Mouse (Mus musculus) stomach, embryonic 16.5 days (tissue): ENCODE data around the gene Ankrd33. TPM values are rescaled to one million over a fixed set of nuclear protein-coding genes. Genes with fewer than 3 reads are reported as not detected.

Source experiments
- ATAC-seq: fragments of 200-750 bp; cut with Nextera tagmentation; 2 replicates; pipeline ENCODE4 v1.8.0; 2017; ENCODE audit warnings: moderate number of reproducible peaks, moderate TSS enrichment; ENCODE audit not compliant: insufficient read depth, low FRiP score
- H3K27ac ChIP-seq: fragments of 300-500 bp; sonication (generic); 2 replicates; pipeline ENCODE4 v1.5.1; 2014; ENCODE audit warnings: low read length
- H3K27me3 ChIP-seq: fragments of 300-500 bp; sonication (generic); 2 replicates; pipeline ENCODE4 v1.6.1; 2014; ENCODE audit warnings: low read length, control low read depth, mixed read lengths; ENCODE audit not compliant: control insufficient read depth, insufficient read depth
- H3K36me3 ChIP-seq: fragments of 300-500 bp; sonication (generic); 2 replicates; pipeline ENCODE4 v1.6.1; 2014; ENCODE audit warnings: low read length; ENCODE audit not compliant: control insufficient read depth, insufficient read depth
- H3K4me1 ChIP-seq: fragments of 300-500 bp; sonication (generic); 2 replicates; pipeline ENCODE4 v1.6.1; 2014; ENCODE audit warnings: low read length, control low read depth, mixed read lengths; ENCODE audit not compliant: control insufficient read depth, insufficient read depth
- H3K4me2 ChIP-seq: fragments of 300-500 bp; sonication (generic); 2 replicates; pipeline ENCODE4 v1.6.1; 2014; ENCODE audit warnings: low read depth, low read length, mixed read lengths
- H3K4me3 ChIP-seq: fragments of 300-500 bp; sonication (generic); replicated peaks from 2 replicates; pipeline ENCODE4 v1.5.1; 2014; ENCODE audit warnings: mild to moderate bottlenecking, low read length
- H3K9ac ChIP-seq: fragments of 300-500 bp; sonication (generic); 2 replicates; pipeline ENCODE4 v1.6.1; 2014; ENCODE audit warnings: low read length
- H3K9me3 ChIP-seq: fragments of 300-500 bp; sonication (generic); replicated peaks from 2 replicates; pipeline ENCODE4 v1.6.1; 2016; ENCODE audit warnings: low read length, control low read depth; ENCODE audit not compliant: control insufficient read depth
- WGBS: fragments of 180-500 bp; shearing (Covaris S2); extraction: QIAGEN DNeasy Blood & Tissue Kit; methylation state at CpG from one replicate; pipeline ENCODE4 v1.1.7; 2014; 5-methylcytosine and 5-hydroxymethylcytosine counted together
- polyA plus RNA-seq: library from polyadenylated mRNA; unstranded; fragments of >200 nt; fragmentation: Nextera tagmentation; extraction: Ambion mirVana; gene quantifications from 2 replicates; pipeline ENCODE4 v1.2.1, GENCODE M21; 2015

The Ankrd33 gene
- polyA plus RNA-seq, 1 experiment from 2014 or later, result not detected

DNA sequence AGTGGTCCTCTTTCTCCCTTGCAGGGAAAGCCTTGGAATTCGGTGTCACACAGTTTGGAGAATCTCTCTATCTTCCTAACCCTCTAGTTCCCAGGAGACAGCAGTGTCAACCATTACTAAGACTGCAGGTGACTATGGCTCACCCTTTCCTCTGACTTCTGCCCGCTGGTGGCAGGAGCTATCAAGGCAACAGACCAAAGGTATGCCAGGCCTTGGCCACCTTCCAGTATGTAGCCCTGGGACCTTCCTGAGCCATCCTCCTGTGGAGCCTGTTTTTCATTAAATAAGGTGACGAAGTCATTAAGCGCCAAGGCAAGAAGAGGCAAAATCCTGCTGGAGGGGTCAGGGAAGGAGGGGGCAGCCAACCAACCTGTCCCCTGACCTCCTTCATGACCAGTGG, 40.4 kb upstream of the Ankrd33 start:
- WGBS, result 83% methylated on average over 4 of the region's 4 CpGs
- H3K9me3 ChIP-seq, result no peaks in the 10 kb centered on the region
- H3K36me3 ChIP-seq, result no peaks in the 10 kb centered on the region
- H3K4me2 ChIP-seq, result no peak overlapping the region
- no peak for ATAC-seq
- no peak overlapping the region for H3K9ac ChIP-seq
- no peak overlapping the region for H3K4me3 ChIP-seq
- H3K4me1 ChIP-seq, result peaks cover 45% of the 10 kb centered on the region
- no peak overlapping the region for H3K27ac ChIP-seq
- no peaks in the 10 kb centered on the region for H3K27me3 ChIP-seq

- peaks cover 40% of the 10 kb centered on the region for H3K4me1 ChIP-seq
- H3K9ac ChIP-seq, result no peak overlapping the region
- no peak overlapping the region for H3K4me3 ChIP-seq
- no peaks in the 10 kb centered on the region for H3K9me3 ChIP-seq
- 64% methylated on average over 5 of the region's 5 CpGs for WGBS
- ATAC-seq, result no peak
- H3K4me2 ChIP-seq, result peak overlapping the region; percentile 89; the same call in 1 of the 2 replicates
- H3K36me3 ChIP-seq, result no peaks in the 10 kb centered on the region
- no peaks in the 10 kb centered on the region for H3K27me3 ChIP-seq
- no peak overlapping the region for H3K27ac ChIP-seq
Measured at GRCm38 (mm10) chr15:101075656-101076055, 39.9 kb upstream of the Ankrd33 start.

DNA sequence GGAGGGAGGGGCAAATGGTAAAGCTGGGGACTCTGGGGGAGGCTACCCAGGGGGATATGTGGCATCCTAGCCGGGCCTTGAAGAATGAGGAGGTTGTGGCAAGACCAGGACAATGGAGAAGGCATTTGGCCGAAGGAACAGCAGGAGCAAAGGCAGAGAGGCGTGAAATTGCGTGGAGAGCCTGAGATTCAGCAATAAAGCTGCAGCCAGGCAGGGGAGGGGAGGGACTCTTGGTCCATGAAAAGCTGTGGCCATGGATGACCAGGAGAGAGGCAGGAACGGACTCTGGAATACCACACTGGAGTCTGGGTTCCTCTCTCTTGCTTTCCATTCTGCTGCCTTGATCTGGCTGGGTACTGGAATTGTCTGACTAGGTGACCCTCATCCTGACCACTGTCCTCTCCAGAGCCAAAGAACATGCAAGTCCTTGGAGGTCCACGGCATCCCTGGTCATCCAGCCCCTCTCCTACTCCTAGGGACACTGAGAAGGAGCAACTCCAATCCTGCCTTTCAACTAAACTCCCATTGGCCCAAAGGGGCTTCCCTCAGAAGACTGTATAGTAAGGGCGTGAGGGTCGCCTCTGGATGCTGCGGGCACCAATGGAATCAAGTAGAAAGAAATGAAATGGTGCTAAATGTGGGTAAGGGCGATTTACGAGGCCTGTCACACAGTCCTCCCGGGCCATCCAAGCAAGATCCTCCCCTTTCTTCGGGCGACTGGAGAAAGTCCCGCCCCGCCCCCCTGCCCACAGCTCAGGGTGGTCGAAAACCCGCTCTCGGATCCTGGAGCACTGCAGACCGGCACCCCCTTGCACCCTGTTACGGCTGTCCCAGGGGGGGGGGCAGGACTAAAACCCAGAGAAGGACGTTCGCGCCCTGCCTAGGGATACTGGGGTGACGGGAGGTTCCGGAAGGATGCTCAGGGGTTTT, 39.2 kb upstream of the Ankrd33 start:
- H3K4me3 ChIP-seq, result peak overlapping the region; percentile 74
- no peaks in the 10 kb centered on the region for H3K27me3 ChIP-seq
- no peaks in the 10 kb centered on the region for H3K36me3 ChIP-seq
- WGBS, result 23% methylated on average over 26 of the region's 26 CpGs
- H3K4me2 ChIP-seq, result peak overlapping the region; percentile 89
- peaks cover 36% of the 10 kb centered on the region for H3K4me1 ChIP-seq
- no peaks in the 10 kb centered on the region for H3K9me3 ChIP-seq
- H3K27ac ChIP-seq, result no peak overlapping the region
- peak overlapping the region; percentile 96 for H3K9ac ChIP-seq
- no peak for ATAC-seq

DNA sequence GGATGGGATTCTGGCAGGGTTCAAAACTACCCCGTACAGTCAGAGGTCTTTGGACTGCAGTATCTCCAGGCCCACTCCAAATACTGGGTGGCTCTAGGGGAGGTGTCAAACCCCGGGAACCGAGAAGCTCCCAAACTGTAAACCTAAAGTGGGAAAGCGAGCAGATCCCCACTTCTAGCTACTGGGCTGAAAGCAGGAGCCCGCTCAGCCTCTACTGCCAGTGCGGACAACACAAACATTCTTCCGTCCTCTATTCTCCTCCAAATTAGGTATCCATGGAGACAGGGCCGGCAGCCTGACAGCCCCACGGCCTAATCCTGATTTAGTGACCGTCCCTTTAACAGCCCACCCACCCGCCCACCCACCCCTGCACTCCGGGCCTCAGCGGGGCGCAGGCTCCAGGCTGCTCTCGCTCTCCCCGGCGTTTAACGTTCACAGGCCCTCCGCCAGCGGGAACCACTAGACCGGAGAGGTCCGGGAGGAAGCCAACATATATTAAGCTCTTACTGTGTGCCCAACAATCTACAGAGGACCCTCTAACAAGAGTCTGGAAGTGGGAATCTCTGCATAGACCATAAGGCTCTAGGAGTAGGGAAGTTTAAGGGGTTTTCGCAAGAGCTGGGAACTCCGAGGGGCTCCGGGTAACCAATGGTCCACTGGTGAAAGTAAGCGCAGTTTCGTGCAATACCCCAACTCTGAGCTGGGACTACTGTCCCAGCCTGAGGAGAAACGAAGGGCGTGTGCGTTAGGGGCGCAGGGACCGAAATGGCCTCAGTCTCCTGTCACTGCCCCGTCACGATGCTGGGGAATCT, 38.3 kb upstream of the Ankrd33 start:
- no peaks in the 10 kb centered on the region for H3K27me3 ChIP-seq
- H3K9ac ChIP-seq, result peak overlapping the region; percentile 96
- peak overlapping the region; percentile 89 for H3K4me2 ChIP-seq
- H3K36me3 ChIP-seq, result no peaks in the 10 kb centered on the region
- peaks cover 39% of the 10 kb centered on the region for H3K4me1 ChIP-seq
- WGBS, result 4% methylated on average over 34 of the region's 34 CpGs
- H3K9me3 ChIP-seq, result no peaks in the 10 kb centered on the region
- peak overlapping the region; percentile 74 for H3K4me3 ChIP-seq
- peak overlapping the region; percentile 88 for H3K27ac ChIP-seq
- ATAC-seq, result no peak

DNA sequence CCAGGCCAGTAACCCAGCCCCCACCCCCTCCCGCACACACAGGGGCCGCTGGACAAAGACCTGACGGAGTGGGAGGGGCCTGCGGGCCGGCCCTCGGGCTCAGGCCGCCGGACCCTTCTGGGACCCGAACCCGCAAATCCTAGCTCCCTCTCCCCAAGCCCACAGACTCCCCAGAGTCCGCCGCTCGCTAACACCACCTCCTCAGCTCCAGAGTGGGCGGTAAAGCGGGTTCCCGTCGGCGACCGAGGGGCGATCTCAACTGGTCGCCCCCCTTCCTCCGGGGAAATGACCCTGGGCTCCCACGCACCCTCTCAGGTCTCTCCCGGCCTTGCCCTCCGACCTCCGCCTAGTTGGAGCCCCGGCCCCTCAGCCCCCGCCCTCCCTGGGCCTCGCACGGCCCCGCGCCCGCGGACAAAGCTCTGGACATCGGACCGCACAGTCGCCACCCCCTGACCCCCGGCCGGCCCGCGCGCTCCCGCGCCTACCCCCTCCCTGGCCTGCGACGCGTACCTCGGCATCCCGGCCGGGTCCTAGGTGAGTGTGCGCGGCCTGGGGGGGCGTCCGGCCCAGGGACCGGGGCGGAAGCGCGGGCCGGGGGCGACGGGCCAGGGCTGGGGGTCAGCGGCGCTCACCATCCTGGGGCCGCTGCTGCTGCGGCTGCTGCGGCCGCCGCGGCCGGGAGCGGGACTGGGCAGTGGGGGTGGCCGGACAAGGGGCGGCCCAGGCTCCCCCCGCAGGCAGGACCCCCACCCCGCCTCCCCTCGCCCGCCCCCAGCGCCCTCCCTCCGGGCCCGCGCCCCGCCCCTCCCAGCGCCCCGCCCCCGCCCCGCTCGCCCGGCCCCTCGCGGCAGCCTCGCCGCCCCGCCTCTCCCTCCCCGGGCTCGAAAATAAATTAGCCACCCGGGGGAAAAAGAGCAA, 37.5 kb upstream of the Ankrd33 start, which contains the start of gene Fignl2:
Gene Fignl2, minus strand, starts transcription at position 755 of the 918 bp plus-strand sequence.
- under 1% methylated on average over 76 of the region's 96 CpGs for WGBS
- Histone ChIP-seq H3K4me1 (peaks cover 38% of the 10 kb centered on the region), H3K9me3 (no peaks in the 10 kb centered on the region), H3K27me3 (no peaks in the 10 kb centered on the region), H3K36me3 (no peaks in the 10 kb centered on the region), H3K27ac (peak within 1 kb of the TSS; percentile 88), H3K4me3 (peak within 1 kb of the TSS; percentile 74), H3K9ac (peak within 1 kb of the TSS; percentile 96), H3K4me2 (peak within 1 kb of the TSS; percentile 89)
- ATAC-seq, result peak; percentile 55

DNA sequence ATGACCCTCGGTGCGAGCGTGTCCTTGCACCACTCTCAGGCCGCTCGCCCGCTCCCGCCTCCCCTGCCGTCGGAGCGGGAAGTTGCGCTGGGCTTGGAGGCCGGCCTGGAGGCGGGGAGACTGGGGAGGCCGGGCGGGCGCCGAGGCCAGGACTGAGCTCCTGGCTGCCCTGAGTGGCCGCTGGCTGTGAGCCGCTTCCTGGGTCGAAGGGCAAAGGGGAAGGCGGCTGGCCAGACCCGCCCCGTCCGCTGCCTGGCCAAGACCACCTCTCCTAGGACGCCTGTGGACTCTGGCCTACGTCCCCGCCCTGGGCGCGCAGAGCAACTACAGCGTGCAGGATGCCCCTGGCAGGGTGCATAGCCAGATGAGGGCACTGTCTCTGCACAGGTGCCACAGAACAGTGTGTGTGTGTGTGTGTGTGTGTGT, 36.8 kb upstream of the Ankrd33 start:
- WGBS, result 2% methylated on average over 30 of the region's 30 CpGs
- ATAC-seq, result peak; percentile 81
- Histone ChIP-seq H3K4me3 (peak overlapping the region; percentile 74), H3K27ac (peak overlapping the region; percentile 88), H3K36me3 (no peaks in the 10 kb centered on the region), H3K9me3 (no peaks in the 10 kb centered on the region), H3K27me3 (no peaks in the 10 kb centered on the region), H3K4me1 (peaks cover 36% of the 10 kb centered on the region), H3K4me2 (peak overlapping the region; percentile 89), H3K9ac (peak overlapping the region; percentile 96)

DNA sequence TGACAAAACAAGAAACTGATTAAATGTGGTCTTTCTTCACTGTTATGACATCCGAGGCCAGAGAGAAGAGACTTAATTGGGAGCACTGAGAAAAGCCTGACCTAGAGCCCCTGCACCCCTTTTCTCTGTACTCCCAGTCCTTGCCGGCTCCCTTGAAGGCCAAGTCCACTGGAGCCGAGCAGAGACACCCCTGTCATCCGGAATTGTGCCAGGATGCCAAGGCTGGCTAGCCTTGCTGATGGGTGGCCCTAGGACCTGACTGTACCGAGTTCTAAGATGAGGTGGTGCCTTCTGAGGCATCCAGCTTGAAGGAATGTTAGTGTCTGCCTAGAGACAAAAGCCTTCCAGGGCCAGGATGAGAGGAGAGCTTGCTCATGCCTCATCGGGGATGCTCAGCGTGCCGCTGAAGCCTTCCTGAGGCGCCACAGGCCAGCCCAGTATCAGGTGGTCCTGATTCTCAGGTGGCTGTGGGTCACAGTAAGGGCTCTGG, 35.5 kb upstream of the Ankrd33 start:
- Histone ChIP-seq H3K27ac (no peak overlapping the region), H3K27me3 (no peaks in the 10 kb centered on the region), H3K4me2 (no peak overlapping the region), H3K4me3 (no peak overlapping the region), H3K9me3 (no peaks in the 10 kb centered on the region), H3K36me3 (no peaks in the 10 kb centered on the region), H3K4me1 (peaks cover 34% of the 10 kb centered on the region), H3K9ac (no peak overlapping the region)
- WGBS, result 81% methylated on average over 9 of the region's 9 CpGs
- no peak for ATAC-seq

- Histone ChIP-seq H3K9me3 (no peaks in the 10 kb centered on the region), H3K4me3 (no peak overlapping the region), H3K9ac (no peak overlapping the region), H3K27ac (no peak overlapping the region), H3K27me3 (no peaks in the 10 kb centered on the region), H3K4me1 (peaks cover 24% of the 10 kb centered on the region), H3K36me3 (no peaks in the 10 kb centered on the region), H3K4me2 (no peak overlapping the region)
- ATAC-seq, result no peak
- WGBS, result 73% methylated on average over 7 of the region's 7 CpGs
Measured at GRCm38 (mm10) chr15:101081035-101081548, 34.5 kb upstream of the Ankrd33 start.
